Mouse (Mus musculus): ENCODE measurements around the gene Osbpl9. TPM values are rescaled to one million over a fixed set of nuclear protein-coding genes. Genes with fewer than 3 reads are reported as not detected.

Gene Osbpl9
- polyA plus RNA-seq, 1 experiment from 2014 or later: 64.1 TPM

GRCm38 (mm10) chr4:109029857-109030256 is 172.2 kb downstream of the Osbpl9 start:
- Histone ChIP-seq H3K4me2 (replicated peaks) (no peak overlapping the region), H3K27ac (replicated peaks) (no peak overlapping the region), H3K9me3 (replicated peaks) (no peaks in the 10 kb centered on the region), H3K9ac (no peak overlapping the region), H3K27me3 (no peaks in the 10 kb centered on the region), H3K4me3 (replicated peaks) (no peak overlapping the region), H3K36me3 (peaks cover 51% of the 10 kb centered on the region), H3K4me1 (no peaks in the 10 kb centered on the region)
- 92% methylated on average over 2 of the region's 2 CpGs for WGBS
- ATAC-seq (ENCODE audit: insufficient number of reproducible peaks, low FRiP score, low TSS enrichment, low read depth): no peak

- Histone ChIP-seq H3K4me1 (no peaks in the 10 kb centered on the region), H3K4me3 (replicated peaks) (no peak overlapping the region), H3K4me2 (replicated peaks) (no peak overlapping the region), H3K9me3 (replicated peaks) (no peaks in the 10 kb centered on the region), H3K27ac (replicated peaks) (no peak overlapping the region), H3K36me3 (peaks cover 34% of the 10 kb centered on the region), H3K27me3 (no peaks in the 10 kb centered on the region), H3K9ac (no peak overlapping the region)
- ATAC-seq (ENCODE audit: insufficient number of reproducible peaks, low FRiP score, low TSS enrichment, low read depth): no peak
- WGBS: 88% methylated on average over 3 of the region's 3 CpGs
Observed at GRCm38 (mm10) chr4:109026543-109026942, 175.5 kb downstream of the Osbpl9 start.

- H3K36me3 ChIP-seq: peaks cover 23% of the 10 kb centered on the region
- no peak for ATAC-seq (ENCODE audit: insufficient number of reproducible peaks, low FRiP score, low TSS enrichment, low read depth)
- WGBS: 64% methylated on average over 3 of the region's 3 CpGs
Observed at GRCm38 (mm10) chr4:109025061-109025460, 177.0 kb downstream of the Osbpl9 start.

GRCm38 (mm10) chr4:109021976-109022375 is 180.1 kb downstream of the Osbpl9 start:
- H3K4me2 ChIP-seq (replicated peaks): no peak overlapping the region
- H3K9me3 ChIP-seq (replicated peaks): no peaks in the 10 kb centered on the region
- H3K27ac ChIP-seq (replicated peaks): no peak overlapping the region
- H3K36me3 ChIP-seq: peaks cover 15% of the 10 kb centered on the region
- H3K4me1 ChIP-seq: no peaks in the 10 kb centered on the region
- no peak overlapping the region for H3K4me3 ChIP-seq (replicated peaks)
- WGBS: 85% methylated on average over 1 of the region's 1 CpGs
- H3K9ac ChIP-seq: no peak overlapping the region
- no peaks in the 10 kb centered on the region for H3K27me3 ChIP-seq
- ATAC-seq (ENCODE audit: insufficient number of reproducible peaks, low FRiP score, low TSS enrichment, low read depth): no peak

More at GRCm38 (mm10) chr4:109025061-109025460, 177.0 kb downstream of the Osbpl9 start:
- no peak overlapping the region for H3K27ac ChIP-seq (replicated peaks)
- no peaks in the 10 kb centered on the region for H3K9me3 ChIP-seq (replicated peaks)
- H3K4me3 ChIP-seq (replicated peaks): no peak overlapping the region
- no peaks in the 10 kb centered on the region for H3K27me3 ChIP-seq
- no peaks in the 10 kb centered on the region for H3K4me1 ChIP-seq
- H3K4me2 ChIP-seq (replicated peaks): no peak overlapping the region
- H3K9ac ChIP-seq: no peak overlapping the region

GRCm38 (mm10) chr4:109019301-109019700 is 182.8 kb downstream of the Osbpl9 start:
- H3K27ac ChIP-seq (replicated peaks): no peak overlapping the region
- 75% methylated on average over 4 of the region's 4 CpGs for WGBS

GRCm38 (mm10) chr4:109017441-109017840 is 184.6 kb downstream of the Osbpl9 start:
- Histone ChIP-seq H3K36me3 (peaks cover 5% of the 10 kb centered on the region; the same call in 1 of the 2 replicates), H3K4me2 (replicated peaks) (no peak overlapping the region), H3K9me3 (replicated peaks) (no peaks in the 10 kb centered on the region), H3K27me3 (no peaks in the 10 kb centered on the region), H3K27ac (replicated peaks) (0 out of 2 replicates have a peak overlapping the region, but pooled peaks have one; percentile 14), H3K4me3 (replicated peaks) (no peak overlapping the region), H3K4me1 (no peaks in the 10 kb centered on the region), H3K9ac (no peak overlapping the region)
- WGBS: 65% methylated on average over 7 of the region's 7 CpGs
- no peak for ATAC-seq (ENCODE audit: insufficient number of reproducible peaks, low FRiP score, low TSS enrichment, low read depth)

More at GRCm38 (mm10) chr4:109019301-109019700, 182.8 kb downstream of the Osbpl9 start:
- Histone ChIP-seq H3K4me2 (replicated peaks) (no peak overlapping the region), H3K9ac (no peak overlapping the region), H3K9me3 (replicated peaks) (no peaks in the 10 kb centered on the region), H3K27me3 (no peaks in the 10 kb centered on the region), H3K36me3 (peaks cover 5% of the 10 kb centered on the region; the same call in 1 of the 2 replicates), H3K4me1 (no peaks in the 10 kb centered on the region), H3K4me3 (replicated peaks) (no peak overlapping the region)
- ATAC-seq (ENCODE audit: insufficient number of reproducible peaks, low FRiP score, low TSS enrichment, low read depth): no peak

GRCm38 (mm10) chr4:109014091-109014490 is 188.0 kb downstream of the Osbpl9 start:
- 91% methylated on average over 4 of the region's 4 CpGs for WGBS
- no peak overlapping the region for H3K9ac ChIP-seq
- H3K9me3 ChIP-seq (replicated peaks): no peaks in the 10 kb centered on the region
- H3K27ac ChIP-seq (replicated peaks): no peak overlapping the region
- H3K27me3 ChIP-seq: no peaks in the 10 kb centered on the region
- no peak for ATAC-seq (ENCODE audit: insufficient number of reproducible peaks, low FRiP score, low TSS enrichment, low read depth)
- no peak overlapping the region for H3K4me3 ChIP-seq (replicated peaks)
- H3K36me3 ChIP-seq: peaks cover 5% of the 10 kb centered on the region; the same call in 1 of the 2 replicates
- H3K4me1 ChIP-seq: no peaks in the 10 kb centered on the region
- H3K4me2 ChIP-seq (replicated peaks): no peak overlapping the region

MicroRNAs encoded within 50 kb of the gene (microRNA counts, 519-probe panel; counts per million panel counts)
- microRNA mmu-miR-761: 1,960 counts per million, percentile 37 among the panel's probes with 10 or more counts

Small RNA genes lying within 50 kb of the gene (microRNA-seq; reads per million reads assigned to microRNA genes)
- not detected for gene Mir761 (ENCODE audit: borderline number of aligned reads)

Other genes starting within 250 kb of the Osbpl9 start
- 72.4 and 75.4 TPM in 2 replicates for gene Nrd1, start 201.6 kb downstream of the Osbpl9 start, polyA plus RNA-seq (2015; fragmentation: Nextera tagmentation; extraction: Ambion mirVana)
- gene Calr4, start 32.2 kb upstream of the Osbpl9 start, polyA plus RNA-seq (2015; fragmentation: Nextera tagmentation; extraction: Ambion mirVana): 0.60 and 0.65 TPM in 2 replicates
- 36.3 and 42.8 TPM in 2 replicates for gene Eps15, start 78.0 kb upstream of the Osbpl9 start, polyA plus RNA-seq (2015; fragmentation: Nextera tagmentation; extraction: Ambion mirVana)
- 6.6 and 7.5 TPM in 2 replicates for gene Ttc39a, start 204.4 kb upstream of the Osbpl9 start, polyA plus RNA-seq (2015; fragmentation: Nextera tagmentation; extraction: Ambion mirVana)